Mouse (Mus musculus): ENCODE measurements at regions not wholly inside any gene's neighbourhood (a gene's known extent, or its start where the extent isn't known, plus 50 kb on each side); places are given as distances from the start of the nearest gene placed in this dataset.

- TF ChIP-seq ZNF384 (IDR thresholded peaks at IDR 0.05; ENCODE audit: low read depth, low read length): no peak
- no peak for TF ChIP-seq ZC3H11A (IDR thresholded peaks at IDR 0.05; ENCODE audit: borderline replicate concordance, low read depth, low read length)
Observed at GRCm38 (mm10) chr6:19911181-19911580, 1045.1 kb downstream of the Ankrd7 start.

All from ES-E14 (cell line).